Comparison of ENCODE assay signal across 23 mouse cellular contexts in the genomic region with DNA sequence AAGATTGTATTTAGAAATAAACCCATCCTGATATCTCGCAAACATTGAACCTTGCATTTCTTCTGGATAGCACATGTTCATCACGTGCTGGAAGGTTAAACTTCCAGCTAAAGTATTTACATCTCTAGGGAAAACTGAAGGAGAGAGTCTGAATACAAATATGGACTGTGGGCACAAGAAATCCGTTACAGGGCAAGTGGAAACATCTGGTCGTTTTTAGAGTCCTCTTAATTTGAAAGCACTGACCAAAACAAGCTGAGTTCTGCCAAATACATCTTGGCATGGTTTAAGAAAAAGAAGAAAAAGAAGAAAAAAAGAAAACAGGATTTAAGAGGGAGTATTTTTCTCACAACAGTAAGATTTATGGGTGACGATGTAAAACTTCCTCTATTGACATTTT. TPM values are rescaled to one million over a fixed set of nuclear protein-coding genes. Genes with fewer than 3 reads are reported as not detected.
DNase-seq lines count a peak whose midpoint lies in the region; ATAC-seq and TF ChIP-seq lines count a peak whose summit lies in the region.
"Had no signal": no experiment of that assay in that cellular context is flagged by ENCODE, and none has a peak within 500 bp of the region (broad histone marks: within the 10 kb centered on the region; RNA-seq: fewer than 3 reads in every experiment).

No protein-coding gene starts in this region.

- no peaks in the 10 kb centered on the region for H3K9me3 ChIP-seq in hindbrain, postnatal 0 days (ENCODE audit: low read length)
- H3K9me3 ChIP-seq: limb, embryonic 10.5 days; midbrain, embryonic 12.5 days had no signal

- TF ChIP-seq CTCF in left cerebral cortex, adult 2 months (IDR thresholded peaks at IDR 0.05), result no peak
- no peak for TF ChIP-seq CTCF in hindbrain, postnatal 0 days (IDR thresholded peaks at IDR 0.05; ENCODE audit: low read depth)

- H3K4me1 ChIP-seq in hindbrain, postnatal 0 days (ENCODE audit: insufficient read depth, low read length), result 0 out of 2 replicates have a peak, but pooled peaks cover 4% of the 10 kb centered on the region

- H3K27ac ChIP-seq in left cerebral cortex, adult 2 months, result no peak overlapping the region
- no peak overlapping the region for H3K27ac ChIP-seq in hindbrain, postnatal 0 days
- H3K27ac ChIP-seq: limb, embryonic 10.5 days; macrophage; midbrain, embryonic 12.5 days had no signal

- H3K9ac ChIP-seq in hindbrain, postnatal 0 days (replicated peaks; ENCODE audit: low read length), result no peak overlapping the region
- H3K9ac ChIP-seq: midbrain, embryonic 12.5 days had no signal

- no peaks in the 10 kb centered on the region for H3K36me3 ChIP-seq in hindbrain, postnatal 0 days (ENCODE audit: insufficient read depth, low read length)
- H3K36me3 ChIP-seq: limb, embryonic 10.5 days; midbrain, embryonic 12.5 days had no signal

- peak overlapping the region; percentile 70 for H3K4me2 ChIP-seq in hindbrain, postnatal 0 days (ENCODE audit: low read depth, low read length)
- H3K4me2 ChIP-seq: midbrain, embryonic 12.5 days had no signal

- WGBS in hindbrain, postnatal 0 days, result 54% methylated on average over 5 of the region's 5 CpGs

- peak; percentile 22 for DNase-seq in embryo, embryonic 10.5 days (ENCODE audit: low spot score)
- DNase-seq in embryo, embryonic 11 days, result no peak
- no peak for DNase-seq in left cerebral cortex, adult 2 months (ENCODE audit: extremely low spot score in 1 of 2, low spot score in 2 of 2)
- no peak for DNase-seq in left cerebral cortex, postnatal 10 days (ENCODE audit: extremely low spot score in 1 of 2, low spot score in 2 of 2)
- peak; percentile 80 for DNase-seq in NIH3T3 (ENCODE audit: low read depth)
- DNase-seq in hindbrain, postnatal 0 days (ENCODE audit: low spot score), result no peak
- no peak for DNase-seq in adrenal gland, adult 8-10 months
- no peak for DNase-seq in testis, postnatal 10 days (ENCODE audit: low spot score)
- DNase-seq: cerebellum, adult 11-12 months; cerebellum, postnatal 14 days; gastrocnemius, postnatal 36 days; kidney, adult 18-20 months; liver; right cerebral cortex, postnatal 25 days; thymus, postnatal 25 days had no signal

- H3K27me3 ChIP-seq in hindbrain, postnatal 0 days (ENCODE audit: insufficient read depth, low read length), result no peaks in the 10 kb centered on the region

- intact Hi-C loops in left cerebral cortex, adult 2 months (cut with DNase I), result loop anchor here (5.0 kb wide), 1 partner anchor 61 kb away; no protein-coding TSS in a partner anchor
- intact Hi-C loops in left cerebral cortex, postnatal 10 days (cut with DNase I), result no loop called here

- peak overlapping the region; percentile 28; the same call in 1 of the 2 replicates for H3K4me3 ChIP-seq in left cerebral cortex, adult 2 months
- H3K4me3 ChIP-seq in hindbrain, postnatal 0 days (ENCODE audit: low read length), result no peak overlapping the region; the same call in 1 of the 2 replicates
- H3K4me3 ChIP-seq: limb, embryonic 10.5 days; midbrain, embryonic 12.5 days had no signal

- ATAC-seq in hindbrain, postnatal 0 days, result no peak
- ATAC-seq: forebrain, embryonic 16.5 days; inflammation-experienced regulatory T-cells, adult 6 months; lung, postnatal 0 days had no signal

RNA-seq across cellular contexts. Expression of gene Trhde, which starts 3.9 kb away (rescaled TPM):
- total RNA-seq in left cerebral cortex, adult 2 months (2021), result 10 to 100 TPM; 29.1 to 29.6 TPM
- total RNA-seq in left cerebral cortex, postnatal 10 days (2021), result 10 to 100 TPM; 21.0 to 21.7 TPM
- total RNA-seq in hindbrain, postnatal 0 days (2014; rRNA removed), result 23.9 and 26.5 TPM in 2 replicates
- 6.1 and 6.3 TPM in 2 replicates for polyA plus RNA-seq in hindbrain, postnatal 0 days (2015; fragmentation: Nextera tagmentation; extraction: Ambion mirVana)
- under 1 TPM; 0.17 to 0.62 (median 0.31) TPM for total RNA-seq in adrenal gland, adult 8-10 months (2022)
- polyA plus RNA-seq: inflammation-experienced regulatory T-cells, adult 6 months; liver, embryonic 16.5 days; lung, postnatal 0 days; macrophage; spleen, adult 2 months had no signal

Comparison
In these comparisons a context has a peak if more than half of its experiments do, and no peak if none do; other contexts are left out.
1. DNase-seq: peak in embryo, embryonic 10.5 days (single experiment) and NIH3T3 (single experiment); none in embryo, embryonic 11 days (single experiment), left cerebral cortex, adult 2 months (0 of 2), left cerebral cortex, postnatal 10 days (0 of 2), hindbrain, postnatal 0 days (single experiment), adrenal gland, adult 8-10 months (single experiment) and testis, postnatal 10 days (single experiment).
2. RNA of gene Trhde, which starts 3.9 kb away (total RNA-seq): 29.1 to 29.6 TPM in left cerebral cortex, adult 2 months, 23.9 to 26.5 TPM in hindbrain, postnatal 0 days and 21.0 to 21.7 TPM in left cerebral cortex, postnatal 10 days; 0.17 to 0.62 TPM in adrenal gland, adult 8-10 months; every median in the first group is over 10 times any median in the second.